Mouse (Mus musculus): ENCODE measurements around the gene Gm48552.

- TF ChIP-seq POLR2A (IDR thresholded peaks at IDR 0.05; ENCODE audit: borderline replicate concordance, control insufficient read depth, low read depth, low read length), result no peak
- peak; percentile 93 for TF ChIP-seq CTCF (IDR thresholded peaks at IDR 0.05; ENCODE audit: control insufficient read depth, insufficient read depth, low read length)
These were observed 1.2 kb downstream of the Gm48552 start for GRCm38 (mm10) chr10:81389801-81390677.

All from bone marrow, adult 2 months (tissue).